Mouse (Mus musculus) testis, adult 2 months (tissue): ENCODE measurements at regions not wholly inside any gene's neighbourhood (a gene's known extent, or its start where the extent isn't known, plus 50 kb on each side); places are given as distances from the start of the nearest gene placed in this dataset.

ENCODE experiments used
- CTCF ChIP-seq: fragments of 200-500 bp; IDR thresholded peaks from 2 replicates; pipeline ENCODE4 v1.5.1; 2012; ENCODE audit warnings: low read depth, mild to moderate bottlenecking, inconsistent platforms, low read length, moderate library complexity; ENCODE audit not compliant: control insufficient read depth, insufficient read depth, insufficient replicate concordance
- POLR2A ChIP-seq: fragments of 200-500 bp; IDR thresholded peaks from 2 replicates; pipeline ENCODE4 v1.6.1; 2012; ENCODE audit warnings: low read depth, mild to moderate bottlenecking, inconsistent platforms, low read length, moderate library complexity; ENCODE audit not compliant: control insufficient read depth

- TF ChIP-seq POLR2A = no peak
- no peak for TF ChIP-seq CTCF
Measured at GRCm38 (mm10) chr1:193522007-193522406, 151.9 kb upstream of the Camk1g start.
